Mouse (Mus musculus) frontal cortex, adult 2 months (tissue): ENCODE data around the gene Bst1. TPM values are rescaled to one million over a fixed set of nuclear protein-coding genes. Genes with fewer than 3 reads are reported as not detected.

Experiments used
- DNase-seq, 2 experiments: peaks; one replicate each; pipeline ENCODE4 v3.0.0; 2022; ENCODE audit warnings: low spot score in 1 of 2; ENCODE audit errors: extremely low spot score in 1 of 2
- polyA plus RNA-seq: library from polyadenylated mRNA; depleted of rRNA; stranded (reverse); fragments of >200 nt; gene quantifications from 2 replicates; pipeline ENCODE4 v1.2.3, GENCODE M21; 2012; rRNA removed

Bst1 gene
- polyA plus RNA-seq, 1 experiment = 0.34 TPM

- no peak for DNase-seq
Measured at GRCm38 (mm10) chr5:43853096-43853867, 34.6 kb downstream of the Bst1 start.

- DNase-seq = no peak
Measured at GRCm38 (mm10) chr5:43853868-43854488, 35.3 kb downstream of the Bst1 start.

GRCm38 (mm10) chr5:43855769-43856168 is 37.1 kb downstream of the Bst1 start:
- DNase-seq = no peak

GRCm38 (mm10) chr5:43859663-43860062 is 41.0 kb downstream of the Bst1 start:
- no peak for DNase-seq

GRCm38 (mm10) chr5:43860096-43860495 is 41.4 kb downstream of the Bst1 start:
- no peak for DNase-seq

GRCm38 (mm10) chr5:43860670-43861431 is 42.2 kb downstream of the Bst1 start:
- DNase-seq = no peak

- DNase-seq = no peak
Measured at GRCm38 (mm10) chr5:43863642-43864041, 45.0 kb downstream of the Bst1 start.

GRCm38 (mm10) chr5:43865316-43865715 is 46.6 kb downstream of the Bst1 start:
- peak in 1 of 2 experiments; percentile 53 for DNase-seq

GRCm38 (mm10) chr5:43868253-43868652 is 49.6 kb downstream of the Bst1 start, which contains the start of gene Cd38:
Gene Cd38, plus strand, starts transcription at chr5:43868553.
- DNase-seq = no peak

- DNase-seq = peak in 1 of 2 experiments; percentile 44
Measured at GRCm38 (mm10) chr5:43868711-43869600, 50.3 kb downstream of the Bst1 start.

- DNase-seq = no peak
Measured at GRCm38 (mm10) chr5:43871845-43872244, 53.2 kb downstream of the Bst1 start.

GRCm38 (mm10) chr5:43872652-43873051 is 54.0 kb downstream of the Bst1 start:
- DNase-seq = no peak

- peak in 1 of 2 experiments; percentile 31 for DNase-seq
Measured at GRCm38 (mm10) chr5:43882034-43882433, 63.3 kb downstream of the Bst1 start.

GRCm38 (mm10) chr5:43885060-43885820 is 66.6 kb downstream of the Bst1 start:
- DNase-seq = no peak

GRCm38 (mm10) chr5:43892386-43892785 is 73.7 kb downstream of the Bst1 start:
- peak; percentile 26 to 78 for DNase-seq

Other genes with a start within 250 kb of the Bst1 start
- 16.0 and 17.4 TPM in 2 replicates for gene Cc2d2a, start 156.5 kb upstream of the Bst1 start, polyA plus RNA-seq
- 62.3 and 66.9 TPM in 2 replicates for gene Fbxl5, start 2.8 kb downstream of the Bst1 start, polyA plus RNA-seq
- 6.1 and 7.5 TPM in 2 replicates for gene Cd38, start 49.7 kb downstream of the Bst1 start, polyA plus RNA-seq
- gene Gm7879, start 94.3 kb downstream of the Bst1 start, polyA plus RNA-seq = 0.19 and 0.60 TPM in 2 replicates
- gene Fgfbp1, start 162.9 kb downstream of the Bst1 start, polyA plus RNA-seq = 2.8 and 6.5 TPM in 2 replicates